Mouse (Mus musculus) adrenal gland, adult 18-20 months (tissue): ENCODE measurements around the gene Gm10722. TPM values are rescaled to one million over a fixed set of nuclear protein-coding genes. Genes with fewer than 3 reads are reported as not detected.
"Not testable (repeated sequence)": the region's sequence is repeated elsewhere in the genome, so short reads cannot be mapped to it uniquely, and the experiment has no call there.

Source experiments
- DNase-seq, 2 experiments: peaks; one replicate each; pipeline ENCODE4 v3.0.0; 2021 to 2022; ENCODE audit warnings: low spot score in 2 of 2
- long read RNA-seq, 2 experiments: library from polyadenylated mRNA; stranded (forward); transcript quantifications; one replicate each; pipeline ENCODE4 v2.0.0; 2021
- total RNA-seq, 2 experiments: library from RNA; stranded (reverse); gene quantifications; 1 replicate in 1 of 2; 2 replicates in 1 of 2; pipeline ENCODE4 v1.2.3; 2021

Gene Gm10722
- total RNA-seq = not detected
- long read RNA-seq, experiment 1 = 0 reads
- long read RNA-seq, experiment 2 = 0 reads

- DNase-seq = peak in 1 of 2 experiments; percentile 7
Measured at GRCm38 (mm10) chr9:3000445-3000972, at the start of gene Gm10722. Gm10722 (plus strand) TSS chr9:3000922.

DNA sequence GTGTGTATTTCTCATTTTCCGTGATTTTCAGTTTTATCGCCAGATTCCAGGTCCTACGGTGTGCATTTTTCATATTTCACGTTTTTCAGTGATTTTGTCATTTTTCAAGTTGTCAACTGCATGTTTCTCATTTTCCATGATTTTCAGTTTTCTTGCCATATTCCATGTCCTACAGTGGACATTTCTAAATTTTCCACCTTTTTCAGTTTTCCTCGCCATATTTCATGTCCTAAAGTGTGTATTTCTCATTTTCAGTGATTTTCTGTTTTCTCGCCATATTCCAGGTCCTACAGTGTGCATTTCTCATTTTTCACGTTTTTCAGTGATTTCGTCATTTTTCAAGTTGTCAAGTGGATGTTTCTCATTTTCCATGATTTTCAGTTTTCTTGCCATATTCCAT, 284 bp downstream of the Gm10722 start:
- DNase-seq = peak in 1 of 2 experiments; percentile 6

- peak; percentile 88 to 100 for DNase-seq
Measured at GRCm38 (mm10) chr9:3001948-3002659, 1.4 kb downstream of the Gm10722 start.

DNA sequence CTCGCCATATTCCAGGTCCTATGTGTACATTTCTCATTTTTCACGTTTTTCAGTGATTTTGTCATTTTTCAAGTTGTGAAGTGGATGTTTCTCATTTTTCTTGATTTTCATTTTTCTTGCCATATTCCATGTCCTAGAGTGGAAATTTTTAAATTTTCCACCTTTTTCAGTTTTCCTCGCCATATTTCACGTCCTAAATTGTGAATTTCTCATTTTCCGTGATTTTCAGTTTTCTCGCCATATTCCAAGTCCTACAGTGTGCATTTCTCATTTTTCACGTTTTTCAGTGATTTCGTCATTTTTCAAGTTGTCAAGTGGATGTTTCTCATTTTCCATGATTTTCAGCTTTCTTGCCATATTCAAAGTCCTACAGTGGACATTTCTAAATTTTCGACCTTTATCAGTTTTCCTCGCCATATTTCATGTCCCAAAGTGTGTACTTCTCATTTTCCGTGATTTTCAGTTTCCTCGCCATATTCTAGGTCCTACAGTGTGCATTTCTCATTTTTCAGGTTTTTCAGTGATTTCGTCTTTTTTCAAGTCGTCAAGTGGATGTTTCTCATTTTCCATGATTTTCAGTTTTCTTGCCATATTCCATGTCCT, 2.2 kb downstream of the Gm10722 start, which contains the start of gene Gm11168:
TSS of gene Gm11168 (plus strand) at position 553 of the 603 bp plus-strand sequence.
- not testable (repeated sequence) for DNase-seq

DNA sequence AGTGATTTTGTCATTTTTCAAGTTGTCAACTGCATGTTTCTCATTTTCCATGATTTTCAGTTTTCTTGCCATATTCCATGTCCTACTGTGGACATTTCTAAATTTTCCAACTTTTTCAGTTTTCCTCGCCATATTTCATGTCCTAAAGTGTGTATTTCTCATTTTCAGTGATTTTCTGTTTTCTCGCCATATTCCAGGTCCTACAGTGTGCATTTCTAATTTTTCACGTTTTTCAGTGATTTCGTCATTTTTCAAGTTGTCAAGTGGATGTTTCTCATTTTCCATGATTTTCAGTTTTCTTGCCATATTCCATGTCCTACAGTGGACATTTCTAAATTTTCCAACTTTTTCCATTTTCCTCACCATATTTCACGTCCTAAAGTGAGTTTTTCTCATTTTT, 5.5 kb downstream of the Gm10722 start:
- DNase-seq = not testable (repeated sequence)

GRCm38 (mm10) chr9:3006636-3007035, 5.9 kb downstream of the Gm10722 start:
- peak; percentile 82 to 96 for DNase-seq

DNA sequence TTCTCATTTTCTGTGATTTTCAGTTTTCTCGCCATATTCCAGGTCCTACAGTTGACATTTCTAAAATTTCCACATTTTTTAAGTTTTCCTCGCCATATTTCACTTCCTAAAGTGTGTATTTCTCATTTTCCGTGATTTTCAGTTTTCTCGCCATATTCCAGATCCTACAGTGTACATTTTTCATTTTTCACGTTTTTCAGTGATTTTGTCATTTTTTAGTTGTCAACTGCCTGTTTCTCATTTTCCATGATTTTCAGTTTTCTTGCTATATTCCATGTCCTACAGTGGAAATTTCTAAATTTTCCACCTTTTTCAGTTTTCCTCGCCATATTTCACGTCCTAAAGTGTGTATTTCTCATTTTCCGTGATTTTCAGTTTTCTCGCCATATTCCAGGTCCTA, 6.5 kb downstream of the Gm10722 start:
- DNase-seq = not testable (repeated sequence)

DNA sequence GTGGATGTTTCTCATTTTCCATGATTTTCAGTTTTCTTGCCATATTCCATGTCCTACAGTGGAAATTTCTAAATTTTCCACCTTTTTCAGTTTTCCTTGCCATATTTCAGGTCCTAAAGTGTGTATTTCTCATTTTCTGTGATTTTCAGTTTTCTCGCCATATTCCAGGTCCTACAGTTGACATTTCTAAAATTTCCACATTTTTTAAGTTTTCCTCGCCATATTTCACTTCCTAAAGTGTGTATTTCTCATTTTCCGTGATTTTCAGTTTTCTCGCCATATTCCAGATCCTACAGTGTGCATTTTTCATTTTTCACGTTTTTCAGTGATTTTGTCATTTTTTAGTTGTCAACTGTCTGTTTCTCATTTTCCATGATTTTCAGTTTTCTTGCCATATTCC, 8.6 kb downstream of the Gm10722 start:
- not testable (repeated sequence) for DNase-seq

- DNase-seq = not testable (repeated sequence)
Measured at GRCm38 (mm10) chr9:3012054-3012621, 11.4 kb downstream of the Gm10722 start.

GRCm38 (mm10) chr9:3012733-3013279, 12.1 kb downstream of the Gm10722 start, which contains the start of gene Gm10721:
Gm10721 (plus strand) TSS chr9:3013140.
- not testable (repeated sequence) for DNase-seq

DNA sequence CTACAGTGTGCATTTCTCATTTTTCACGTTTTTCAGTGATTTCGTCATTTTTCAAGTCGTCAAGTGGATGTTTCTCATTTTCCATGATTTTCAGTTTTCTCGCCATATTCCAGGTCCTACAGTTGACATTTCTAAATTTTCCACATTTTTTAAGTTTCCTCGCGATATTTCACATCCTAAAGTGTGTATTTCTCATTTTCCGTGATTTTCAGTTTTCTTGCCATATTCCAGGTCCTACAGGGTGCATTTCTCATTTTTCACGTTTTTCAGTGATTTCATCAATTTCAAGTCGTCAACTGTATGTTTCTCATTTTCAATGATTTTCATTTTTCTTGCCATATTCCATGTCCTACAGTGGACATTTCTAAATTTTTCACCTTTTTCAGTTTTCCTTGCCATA, 14.6 kb downstream of the Gm10722 start, which contains the start of gene Gm10720:
TSS of gene Gm10720 (plus strand) at position 301 of the 400 bp plus-strand sequence.
- DNase-seq = not testable (repeated sequence)

GRCm38 (mm10) chr9:3015896-3016295, 15.2 kb downstream of the Gm10722 start:
- not testable (repeated sequence) for DNase-seq

DNA sequence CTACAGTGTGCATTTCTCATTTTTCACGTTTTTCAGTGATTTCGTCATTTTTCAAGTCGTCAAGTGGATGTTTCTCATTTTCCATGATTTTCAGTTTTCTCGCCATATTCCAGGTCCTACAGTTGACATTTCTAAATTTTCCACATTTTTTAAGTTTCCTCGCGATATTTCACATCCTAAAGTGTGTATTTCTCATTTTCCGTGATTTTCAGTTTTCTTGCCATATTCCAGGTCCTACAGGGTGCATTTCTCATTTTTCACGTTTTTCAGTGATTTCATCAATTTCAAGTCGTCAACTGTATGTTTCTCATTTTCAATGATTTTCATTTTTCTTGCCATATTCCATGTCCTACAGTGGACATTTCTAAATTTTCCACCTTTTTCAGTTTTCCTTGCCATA, 16.4 kb downstream of the Gm10722 start, which contains the start of gene Gm10719:
TSS of gene Gm10719 (plus strand) at position 301 of the 400 bp plus-strand sequence.
- DNase-seq = not testable (repeated sequence)

- not testable (repeated sequence) for DNase-seq
Measured at GRCm38 (mm10) chr9:3018944-3019343, 18.2 kb downstream of the Gm10722 start.

- peak; percentile 28 to 58 for DNase-seq
Measured at GRCm38 (mm10) chr9:3019835-3020727, 19.4 kb downstream of the Gm10722 start.

DNA sequence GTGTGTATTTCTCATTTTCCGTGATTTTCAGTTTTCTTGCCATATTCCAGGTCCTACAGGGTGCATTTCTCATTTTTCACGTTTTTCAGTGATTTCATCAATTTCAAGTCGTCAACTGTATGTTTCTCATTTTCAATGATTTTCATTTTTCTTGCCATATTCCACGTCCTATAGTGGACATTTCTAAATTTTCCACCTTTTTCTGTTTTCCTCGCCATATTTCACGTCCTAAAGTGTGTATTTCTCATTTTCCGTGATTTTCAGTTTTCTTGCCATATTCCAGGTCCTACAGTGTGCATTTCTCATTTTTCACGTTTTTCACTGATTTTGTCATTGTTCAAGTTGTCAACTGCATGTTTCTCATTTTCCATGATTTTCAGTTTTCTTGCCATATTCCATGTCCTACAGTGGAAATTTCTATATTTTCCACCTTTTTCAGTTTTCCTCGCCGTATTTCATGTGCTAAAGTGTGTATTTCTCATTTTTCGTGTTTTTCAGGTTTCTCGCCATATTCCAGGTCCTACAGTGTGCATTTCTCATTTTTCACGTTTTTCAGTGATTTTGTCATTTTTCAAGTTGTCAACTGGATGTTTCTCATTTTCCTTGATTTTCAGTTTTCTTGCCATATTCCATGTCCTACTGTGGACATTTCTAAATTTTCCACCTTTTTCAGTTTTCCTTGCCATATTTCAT, 21.7 kb downstream of the Gm10722 start:
- DNase-seq = peak; percentile 46 to 80

DNA sequence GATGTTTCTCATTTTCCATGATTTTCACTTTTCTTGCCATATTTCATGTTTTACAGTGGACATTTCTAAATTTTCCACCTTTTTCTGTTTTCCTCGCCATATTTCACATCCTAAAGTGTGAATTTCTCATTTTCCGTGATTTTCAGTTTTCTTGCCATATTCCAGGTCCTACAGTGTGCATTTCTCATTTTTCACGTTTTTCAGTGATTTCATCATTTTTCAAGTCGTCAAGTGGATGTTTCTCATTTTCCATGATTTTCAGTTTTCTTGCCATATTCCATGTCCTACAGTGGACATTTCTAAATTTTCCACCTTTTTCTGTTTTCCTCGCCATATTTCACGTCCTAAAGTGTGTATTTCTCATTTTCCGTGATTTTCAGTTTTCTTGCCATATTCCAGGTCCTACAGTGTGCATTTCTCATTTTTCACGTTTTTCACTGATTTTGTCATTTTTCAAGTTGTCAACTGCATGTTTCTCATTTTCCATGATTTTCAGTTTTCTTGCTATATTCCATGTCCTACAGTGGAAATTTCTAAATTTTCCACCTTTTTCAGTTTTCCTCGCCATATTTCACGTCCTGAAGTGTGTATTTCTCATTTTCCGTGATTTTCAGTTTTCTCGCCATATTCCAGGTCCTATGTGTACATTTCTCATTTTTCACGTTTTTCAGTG, 22.7 kb downstream of the Gm10722 start, which contains the start of gene Gm10718:
TSS of gene Gm10718 (plus strand) at position 236 of the 673 bp plus-strand sequence.
- DNase-seq = peak in 1 of 2 experiments; percentile 4

- peak; percentile 57 to 78 for DNase-seq
Measured at GRCm38 (mm10) chr9:3023985-3024648, 23.4 kb downstream of the Gm10722 start.
